Mouse (Mus musculus) cerebellum, adult 2 months (tissue): ENCODE results near the gene Rnd1. TPM values are rescaled to one million over a fixed set of nuclear protein-coding genes. Genes with fewer than 3 reads are reported as not detected.

Source experiments
- DNase-seq, 2 experiments: peaks; one replicate each; pipeline ENCODE4 v3.0.0; 2021
- H3K27ac ChIP-seq: fragments of 200-500 bp; 2 replicates; pipeline ENCODE4 v1.5.1; 2012; ENCODE audit warnings: low read length, control low read depth, inconsistent platforms; ENCODE audit not compliant: insufficient read depth
- H3K27me3 ChIP-seq: fragments of 200-500 bp; 2 replicates; pipeline ENCODE4 v1.6.1; 2012; ENCODE audit warnings: inconsistent platforms, mild to moderate bottlenecking, low read length, moderate library complexity; ENCODE audit not compliant: control insufficient read depth, insufficient read depth
- H3K4me1 ChIP-seq: fragments of 200-500 bp; 2 replicates; pipeline ENCODE4 v1.6.1; 2011; ENCODE audit warnings: low read length; ENCODE audit not compliant: control insufficient read depth, insufficient read depth
- H3K4me3 ChIP-seq: fragments of 200-500 bp; replicated peaks from 2 replicates; pipeline ENCODE3; 2011; ENCODE audit warnings: mild to moderate bottlenecking, low read depth, low read length, control low read depth; ENCODE audit not compliant: insufficient read depth
- CTCF ChIP-seq: fragments of 200-500 bp; IDR thresholded peaks from 2 replicates; pipeline ENCODE4 v1.5.1; 2011; ENCODE audit warnings: low read depth, mild to moderate bottlenecking, control low read depth, low read length, moderate library complexity, borderline replicate concordance; ENCODE audit not compliant: insufficient read depth
- POLR2A ChIP-seq: fragments of 200-500 bp; IDR thresholded peaks from 2 replicates; pipeline ENCODE4 v1.6.1; 2011; ENCODE audit warnings: low read length, control low read depth, borderline replicate concordance; ENCODE audit not compliant: insufficient read depth
- WGBS: fragments of 180-500 bp; shearing (Covaris S2); methylation state at CpG from one replicate; pipeline ENCODE4 v1.1.7; 2018; 5-methylcytosine and 5-hydroxymethylcytosine counted together
- polyA plus RNA-seq: library from polyadenylated mRNA; depleted of rRNA; stranded (reverse); fragments of >200 nt; gene quantifications from 2 replicates; pipeline ENCODE4 v1.2.3, GENCODE M21; 2012

The Rnd1 gene
- polyA plus RNA-seq, 1 experiment, result 42.4 TPM

- Histone ChIP-seq H3K27ac (no peak overlapping the region), H3K27me3 (no peaks in the 10 kb centered on the region), H3K4me3 (no peak overlapping the region), H3K4me1 (no peaks in the 10 kb centered on the region)
- no peak for TF ChIP-seq CTCF
- no peak for DNase-seq
- 60% methylated on average over 7 of the region's 7 CpGs for WGBS
Measured at GRCm38 (mm10) chr15:98691486-98692147, 14.4 kb upstream of the Rnd1 start.

- Histone ChIP-seq H3K4me1 (no peaks in the 10 kb centered on the region), H3K27me3 (no peaks in the 10 kb centered on the region), H3K4me3 (no peak overlapping the region), H3K27ac (no peak overlapping the region)
- no peak for TF ChIP-seq CTCF
- no peak for TF ChIP-seq POLR2A
- no peak for DNase-seq
- 73% methylated on average over 2 of the region's 2 CpGs for WGBS
Measured at GRCm38 (mm10) chr15:98689682-98690081, 12.4 kb upstream of the Rnd1 start.

- H3K27ac ChIP-seq, result no peak overlapping the region
- WGBS, result 71% methylated on average over 3 of the region's 3 CpGs
- TF ChIP-seq POLR2A (no peak), CTCF (0 out of 2 replicates have a peak, but pooled peaks have one; percentile 4)
- H3K4me3 ChIP-seq, result no peak overlapping the region
- H3K4me1 ChIP-seq, result no peaks in the 10 kb centered on the region
- H3K27me3 ChIP-seq, result no peaks in the 10 kb centered on the region
- DNase-seq, result no peak
Measured at GRCm38 (mm10) chr15:98685926-98686325, 8.7 kb upstream of the Rnd1 start.

- WGBS, result 86% methylated on average over 1 of the region's 1 CpGs
- H3K4me3 ChIP-seq, result no peak overlapping the region
- no peak overlapping the region for H3K27ac ChIP-seq
- no peaks in the 10 kb centered on the region for H3K27me3 ChIP-seq
- no peaks in the 10 kb centered on the region for H3K4me1 ChIP-seq
- DNase-seq, result no peak
- no peak for TF ChIP-seq CTCF
Measured at GRCm38 (mm10) chr15:98683746-98684145, 6.5 kb upstream of the Rnd1 start.

- H3K27me3 ChIP-seq, result no peaks in the 10 kb centered on the region
- no peak for DNase-seq
- H3K27ac ChIP-seq, result no peak overlapping the region
- no peak for TF ChIP-seq CTCF
- no peak for TF ChIP-seq POLR2A
- H3K4me3 ChIP-seq, result no peak overlapping the region
- WGBS, result 71% methylated on average over 10 of the region's 10 CpGs
- peaks cover under 1% of the 10 kb centered on the region; the same call in 1 of the 2 replicates for H3K4me1 ChIP-seq
Measured at GRCm38 (mm10) chr15:98683177-98683576, 5.9 kb upstream of the Rnd1 start.

- no peak for DNase-seq
- H3K27ac ChIP-seq, result no peak overlapping the region
- H3K27me3 ChIP-seq, result no peaks in the 10 kb centered on the region
- 88% methylated on average over 7 of the region's 7 CpGs for WGBS
- H3K4me3 ChIP-seq, result no peak overlapping the region
- peaks cover 4% of the 10 kb centered on the region; the same call in 1 of the 2 replicates for H3K4me1 ChIP-seq
- TF ChIP-seq POLR2A (no peak), CTCF (no peak)
Measured at GRCm38 (mm10) chr15:98681633-98682032, 4.4 kb upstream of the Rnd1 start.

- Histone ChIP-seq H3K27me3 (no peaks in the 10 kb centered on the region), H3K4me1 (peaks cover 4% of the 10 kb centered on the region; the same call in 1 of the 2 replicates), H3K4me3 (no peak overlapping the region), H3K27ac (no peak overlapping the region)
- DNase-seq, result no peak
- WGBS, result 92% methylated on average over 8 of the region's 8 CpGs
- TF ChIP-seq CTCF (no peak), POLR2A (no peak)
Measured at GRCm38 (mm10) chr15:98680660-98681059, 3.4 kb upstream of the Rnd1 start.

GRCm38 (mm10) chr15:98677977-98678376, 716 bp upstream of the Rnd1 start:
- peak; percentile 32 to 43 for DNase-seq
- Histone ChIP-seq H3K4me1 (peaks cover 4% of the 10 kb centered on the region; the same call in 1 of the 2 replicates), H3K27me3 (no peaks in the 10 kb centered on the region), H3K27ac (no peak overlapping the region), H3K4me3 (no peak overlapping the region)
- WGBS, result 36% methylated on average over 7 of the region's 7 CpGs
- TF ChIP-seq CTCF, result no peak
- TF ChIP-seq POLR2A, result no peak
